Mouse (Mus musculus) gastrocnemius, adult 18-20 months (tissue): ENCODE results near the gene Rgs3. TPM values are rescaled to one million over a fixed set of nuclear protein-coding genes. Genes with fewer than 3 reads are reported as not detected.

Experiments
- DNase-seq: peaks from one replicate; pipeline ENCODE4 v3.0.0; 2021; ENCODE audit warnings: low spot score
- total RNA-seq, 2 experiments: library from RNA; stranded (reverse); gene quantifications; 2 replicates each; pipeline ENCODE4 v1.2.3; 2021

Rgs3 gene
- total RNA-seq, 2 experiments from 2014 or later = 7.4 to 9.3 TPM

DNA sequence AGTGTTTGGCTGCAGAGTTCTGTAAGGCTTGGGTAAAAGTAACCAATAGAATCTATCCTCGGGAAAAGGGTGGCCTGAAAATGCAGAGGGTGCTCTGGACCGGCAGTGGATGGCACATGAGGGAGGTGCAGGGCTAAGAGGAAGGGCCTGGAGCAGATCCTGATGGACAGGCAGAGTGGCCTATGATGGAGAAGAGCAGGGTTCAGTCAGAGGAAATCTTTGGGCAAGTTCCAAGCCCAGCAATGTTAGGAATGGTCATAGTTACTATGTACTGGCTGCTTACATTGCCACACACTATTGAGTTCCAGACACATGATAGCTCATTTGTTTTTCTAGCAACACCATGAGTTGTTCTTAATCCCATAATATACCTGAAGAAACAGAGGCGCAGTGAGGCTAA is 124.7 kb downstream of the Rgs3 start:
- DNase-seq = no peak

DNA sequence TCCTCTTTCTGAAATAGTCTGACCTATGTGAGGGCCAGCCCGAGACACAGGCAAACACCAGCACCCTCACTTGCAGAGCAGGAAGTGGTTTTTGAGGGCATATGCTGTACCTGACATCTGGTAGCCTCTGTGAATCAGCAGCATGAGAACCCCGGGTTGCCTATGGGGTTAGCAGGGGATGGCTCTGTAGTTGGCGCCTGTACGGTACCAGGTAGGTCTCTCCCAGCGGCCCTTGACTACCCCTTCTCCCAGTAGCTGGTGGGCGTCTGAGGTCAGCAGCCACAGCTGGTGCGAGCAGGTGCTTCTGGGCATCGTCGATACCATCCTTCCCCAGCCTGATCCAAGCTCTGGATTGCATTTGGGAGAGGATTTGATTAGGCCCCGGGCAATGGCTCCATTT is 125.6 kb downstream of the Rgs3 start:
- no peak for DNase-seq

DNA sequence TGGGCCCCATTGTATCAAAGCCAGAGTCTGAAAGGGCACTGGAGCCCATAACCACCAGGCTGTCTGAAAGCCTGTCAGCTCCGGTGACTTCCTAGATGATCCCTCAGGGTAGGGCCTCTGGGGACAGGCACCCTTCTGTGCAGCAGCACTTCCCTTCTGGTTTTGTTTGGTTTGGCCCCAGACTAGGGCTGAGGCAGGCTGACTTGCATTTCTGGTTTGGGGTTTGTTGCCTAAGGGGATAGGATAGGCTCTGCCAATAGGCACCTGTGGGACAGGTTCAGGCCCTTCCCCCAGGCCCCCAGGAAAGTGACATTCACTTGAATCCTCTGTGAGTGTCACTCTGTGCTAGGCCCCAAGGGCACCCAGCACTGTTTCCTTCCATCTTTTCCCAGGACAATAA is 127.1 kb downstream of the Rgs3 start:
- no peak for DNase-seq

DNA sequence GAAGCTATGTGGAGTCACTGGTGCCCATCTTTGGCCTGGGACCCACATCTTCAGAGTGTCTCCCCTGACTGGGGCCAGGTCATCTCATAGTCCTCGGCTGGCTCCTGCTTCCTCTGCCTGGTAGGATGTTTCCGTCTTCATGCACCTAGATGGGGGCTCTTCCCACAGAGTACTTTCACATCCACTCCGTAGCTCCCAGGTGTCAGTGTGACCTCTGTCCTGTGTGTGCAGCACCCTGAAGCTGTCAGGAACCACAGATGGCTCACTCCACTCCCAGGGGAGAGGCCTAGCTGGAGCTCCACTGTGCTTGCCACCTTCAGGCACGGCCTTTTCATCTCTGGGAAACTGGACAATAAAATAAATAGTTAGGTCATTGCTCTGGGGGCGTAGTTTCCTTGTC is 128.5 kb downstream of the Rgs3 start:
- DNase-seq = no peak

DNA sequence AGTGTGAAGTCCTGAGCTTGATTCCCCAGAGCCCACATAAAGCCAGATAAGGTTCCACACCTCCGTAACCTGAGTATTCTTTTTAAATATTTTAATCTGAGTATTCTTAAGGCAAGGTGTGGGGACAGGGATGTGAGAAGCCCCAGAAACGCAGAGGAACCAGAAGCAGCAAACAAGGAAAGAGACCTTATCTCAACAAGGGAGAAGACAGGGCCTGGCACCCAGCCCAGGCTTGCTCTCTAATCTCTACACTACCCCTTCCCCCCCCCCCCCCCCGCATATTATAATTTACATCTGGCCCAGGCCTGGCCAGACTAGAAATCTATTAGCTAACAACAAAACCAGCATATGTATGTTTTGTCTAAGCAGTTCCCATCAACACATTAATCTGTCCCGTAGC is 131.3 kb downstream of the Rgs3 start:
- DNase-seq = no peak

DNA sequence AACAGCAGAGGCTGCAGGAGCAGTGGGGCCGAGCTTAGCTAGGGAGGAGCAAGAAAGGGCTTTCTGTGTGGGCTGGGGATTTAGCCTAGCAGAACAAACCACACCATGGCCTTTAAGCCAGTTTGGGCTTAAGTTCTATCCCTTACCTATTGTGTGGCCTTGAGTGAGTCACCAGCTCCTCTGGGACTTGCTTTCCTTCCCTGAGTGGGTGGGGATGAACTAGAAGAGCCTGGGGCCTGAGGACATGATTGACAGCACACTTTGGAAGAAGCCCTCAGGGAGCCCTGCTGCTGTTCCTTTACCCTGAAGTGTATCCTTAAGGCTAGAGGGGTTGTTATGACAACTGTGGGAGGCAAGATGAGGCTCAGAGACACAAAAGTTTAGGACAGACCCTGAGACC is 132.0 kb downstream of the Rgs3 start:
- no peak for DNase-seq

DNA sequence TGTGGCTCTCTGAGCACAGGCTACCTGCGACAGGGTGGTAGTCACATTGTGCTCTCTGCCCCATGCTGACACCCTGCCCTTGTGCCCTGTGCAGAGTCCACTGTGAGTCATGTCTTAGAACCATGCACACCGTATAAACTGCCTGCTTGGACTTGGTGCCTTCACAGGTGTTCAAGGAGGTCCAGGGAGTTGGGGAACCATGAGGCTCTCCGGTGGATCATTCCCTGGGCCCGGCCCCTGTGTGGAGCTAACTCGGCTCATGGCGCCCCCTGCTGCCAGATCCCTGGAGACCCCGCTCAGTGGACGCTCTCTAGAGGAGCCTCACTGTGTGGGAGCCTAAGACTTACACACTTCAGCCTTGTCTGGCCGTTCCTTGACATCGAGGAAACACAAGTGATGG is 134.2 kb downstream of the Rgs3 start:
- DNase-seq = no peak

DNA sequence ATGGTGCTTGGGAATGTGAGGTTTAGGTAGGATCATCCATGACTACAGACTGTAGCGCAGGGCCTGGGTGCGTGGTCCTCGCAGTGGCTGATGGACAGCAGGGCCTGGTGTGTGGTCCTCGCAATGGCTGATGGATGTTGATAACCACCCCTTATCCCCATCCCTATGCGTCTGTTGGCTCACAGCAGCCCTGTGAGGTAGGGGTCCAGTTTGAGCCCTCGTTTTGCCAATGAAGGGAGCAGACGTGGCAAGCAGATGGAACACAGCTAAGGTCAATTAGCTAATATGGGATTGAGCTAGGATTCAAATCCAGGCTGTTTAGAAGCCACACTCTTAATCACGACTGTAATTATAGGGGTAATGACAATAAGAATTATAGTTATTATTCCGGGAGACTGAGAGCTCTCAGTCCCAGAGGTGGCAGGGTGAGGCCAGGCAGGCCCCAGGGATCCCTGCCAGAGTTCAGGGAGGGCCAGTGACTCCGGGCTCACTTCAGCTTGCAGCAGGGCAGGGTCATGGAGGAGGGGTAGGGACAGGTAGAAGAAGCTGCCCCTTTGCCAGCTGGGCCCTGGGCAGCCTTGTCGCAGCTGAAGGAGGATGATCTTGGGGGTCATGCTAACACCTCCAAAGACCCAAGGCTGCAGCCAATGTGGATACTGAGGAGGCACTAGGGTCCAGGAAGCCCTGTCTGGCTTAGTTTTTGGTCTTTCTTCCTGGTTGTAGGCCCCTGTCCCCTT is 135.2 kb downstream of the Rgs3 start:
- DNase-seq = no peak

DNA sequence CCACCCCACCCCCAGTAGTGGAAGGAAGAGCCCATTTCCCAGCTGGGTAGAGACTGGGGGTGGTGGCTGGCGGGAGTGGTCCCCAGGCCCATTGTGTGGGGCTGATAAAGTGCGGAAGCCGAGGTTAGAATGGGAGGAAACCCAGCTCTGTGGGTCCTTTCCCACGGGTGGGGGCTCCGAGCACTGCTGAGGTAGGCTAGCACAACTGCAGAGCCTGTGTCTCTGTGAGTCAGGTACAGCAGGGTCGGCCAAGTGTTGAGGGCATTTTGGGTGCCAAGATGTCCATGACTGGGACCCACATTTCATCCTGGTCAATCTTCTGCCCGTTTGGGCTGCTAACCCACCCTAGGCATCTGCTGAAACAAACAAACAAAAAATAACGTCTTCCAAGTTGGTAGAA is 135.9 kb downstream of the Rgs3 start:
- DNase-seq = no peak

DNA sequence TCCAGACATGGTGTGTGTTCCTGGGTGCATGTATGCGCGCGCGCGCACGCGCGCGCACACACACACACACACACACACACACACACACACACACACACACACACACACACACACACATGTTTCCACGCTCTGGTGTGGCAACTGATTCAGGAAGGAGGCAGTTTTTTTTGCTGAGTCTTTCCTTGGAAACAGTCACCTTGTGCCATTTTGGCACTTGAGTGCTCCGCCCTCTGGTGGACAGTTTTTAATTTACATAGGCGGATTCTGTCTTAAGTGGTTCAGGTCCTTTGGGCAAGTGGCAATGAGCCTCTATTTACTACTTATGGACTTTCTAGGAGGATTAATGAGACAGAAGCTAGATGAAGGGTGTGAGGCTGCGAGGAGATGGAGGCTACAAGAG is 136.3 kb downstream of the Rgs3 start:
- DNase-seq = peak; percentile 75

DNA sequence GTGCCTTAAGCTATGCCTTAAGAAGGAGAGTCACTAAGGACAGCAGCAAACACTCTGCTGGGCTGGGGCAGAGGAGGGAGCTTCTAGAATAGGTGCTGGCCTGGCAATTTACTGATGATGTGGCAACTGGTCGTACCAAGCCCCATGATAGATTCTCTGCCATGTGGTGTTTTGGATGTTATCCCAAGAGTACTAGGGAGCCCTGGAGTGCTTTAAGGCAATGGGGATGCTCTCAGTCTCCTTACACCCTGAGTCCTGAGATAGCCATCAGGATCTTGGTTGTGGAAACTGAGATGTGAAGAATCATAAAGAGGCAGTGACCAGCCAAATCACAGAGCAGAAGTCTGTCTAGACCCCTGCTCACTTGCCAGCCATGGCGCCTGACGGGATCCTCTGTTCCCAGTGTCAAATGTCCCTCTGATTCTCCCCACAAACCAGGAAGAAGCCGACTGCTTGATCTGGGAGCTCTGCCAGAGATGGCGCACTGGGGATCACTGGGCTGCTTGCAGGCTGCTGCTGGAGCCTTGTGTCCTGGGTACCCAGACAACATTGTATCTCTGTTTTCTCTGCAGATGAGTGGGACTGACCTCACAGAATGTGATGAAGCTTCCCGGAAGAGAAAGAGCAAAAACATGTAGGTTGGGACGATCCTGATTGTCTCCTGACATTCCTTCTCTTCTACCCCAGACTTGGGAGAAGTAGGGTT is 137.2 kb downstream of the Rgs3 start:
- peak; percentile 59 for DNase-seq

DNA sequence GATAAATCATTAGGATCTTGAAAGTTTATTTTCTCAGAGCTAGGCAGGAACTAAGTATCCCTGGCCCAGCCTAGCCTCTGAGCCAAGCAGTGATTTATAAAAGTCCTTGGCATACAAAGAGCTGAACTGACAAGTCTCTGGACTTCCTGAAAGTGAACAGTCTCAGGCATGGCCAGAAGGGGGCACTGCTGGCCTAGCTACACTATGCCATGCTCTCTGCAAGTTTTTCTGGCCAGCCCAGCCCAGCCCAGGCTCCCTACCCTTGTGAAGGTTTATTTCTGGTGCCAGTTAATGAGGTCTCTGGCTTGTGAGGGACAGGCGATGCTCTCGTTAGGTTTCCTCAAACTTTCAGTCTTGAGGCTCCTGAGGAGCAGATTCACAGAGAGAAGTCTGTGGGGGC is 137.8 kb downstream of the Rgs3 start:
- peak; percentile 93 for DNase-seq

DNA sequence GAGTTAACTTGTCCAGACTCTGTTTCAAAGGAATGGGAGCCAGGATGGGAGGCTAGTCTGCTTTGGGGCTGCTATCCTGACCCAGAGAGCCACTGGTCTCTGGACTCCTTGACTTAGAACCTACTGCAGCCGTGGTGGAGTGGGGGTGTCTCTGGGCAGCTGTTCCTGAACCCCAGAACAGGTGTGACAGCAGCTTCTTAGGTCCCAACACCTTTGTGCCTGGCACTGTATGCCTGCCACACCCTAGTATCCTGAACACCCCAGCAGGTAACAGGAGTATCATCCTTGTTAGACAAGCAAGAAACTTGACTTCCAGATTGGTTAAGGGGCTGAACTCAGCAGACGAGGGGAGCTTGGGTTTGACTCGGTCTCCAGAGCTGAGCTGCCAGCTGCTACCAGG is 138.9 kb downstream of the Rgs3 start:
- no peak for DNase-seq

DNA sequence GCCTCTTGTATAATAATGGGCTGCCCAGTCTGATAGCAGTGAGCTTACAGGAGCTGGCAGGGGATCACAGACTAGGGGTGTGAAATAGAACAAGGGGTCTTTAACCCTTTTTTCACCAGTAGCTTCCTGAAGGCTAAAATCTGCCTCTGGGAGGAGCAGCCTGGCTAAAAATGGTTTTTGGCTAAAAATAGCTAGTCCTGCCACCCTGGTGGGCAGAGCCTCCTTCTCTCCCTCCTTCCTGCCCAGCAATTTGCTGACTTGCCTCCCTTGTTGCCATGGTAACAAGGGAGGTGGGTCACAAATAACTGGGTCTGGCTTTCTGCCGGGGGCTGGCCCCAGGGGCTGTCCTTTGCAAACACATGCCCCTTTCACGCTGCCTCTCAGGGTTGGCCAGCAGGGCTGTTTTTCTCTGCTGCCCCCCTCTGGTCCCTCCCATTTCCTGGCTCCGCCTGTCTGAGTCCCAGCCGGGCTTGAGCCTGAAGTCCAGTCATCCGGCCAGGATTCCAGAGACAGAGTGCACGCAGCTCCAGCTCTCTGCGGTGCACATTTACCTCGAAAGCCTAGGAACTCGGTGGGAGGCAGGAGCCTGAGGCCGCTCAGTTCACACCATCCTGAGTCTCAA is 139.7 kb downstream of the Rgs3 start:
- peak; percentile 93 for DNase-seq

DNA sequence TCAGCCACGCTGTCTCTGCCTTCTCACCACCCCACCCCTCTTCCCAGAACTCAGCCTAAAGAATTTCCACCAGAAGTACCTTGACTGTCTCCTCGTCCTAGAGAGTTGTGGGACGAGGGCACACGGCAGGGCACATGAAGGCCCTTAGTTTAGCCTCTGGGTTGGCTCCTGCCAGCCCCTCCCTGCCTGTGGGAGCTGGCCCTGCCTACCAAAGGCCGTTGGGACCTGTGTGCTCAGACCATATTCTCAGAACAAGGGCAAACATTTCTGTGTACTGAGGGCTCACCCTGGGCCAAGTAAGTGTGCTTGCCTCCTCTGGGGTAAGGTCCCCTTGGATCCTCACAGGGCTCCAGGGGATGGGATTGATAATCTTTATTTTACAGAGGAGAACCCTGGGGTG is 140.8 kb downstream of the Rgs3 start:
- no peak for DNase-seq

DNA sequence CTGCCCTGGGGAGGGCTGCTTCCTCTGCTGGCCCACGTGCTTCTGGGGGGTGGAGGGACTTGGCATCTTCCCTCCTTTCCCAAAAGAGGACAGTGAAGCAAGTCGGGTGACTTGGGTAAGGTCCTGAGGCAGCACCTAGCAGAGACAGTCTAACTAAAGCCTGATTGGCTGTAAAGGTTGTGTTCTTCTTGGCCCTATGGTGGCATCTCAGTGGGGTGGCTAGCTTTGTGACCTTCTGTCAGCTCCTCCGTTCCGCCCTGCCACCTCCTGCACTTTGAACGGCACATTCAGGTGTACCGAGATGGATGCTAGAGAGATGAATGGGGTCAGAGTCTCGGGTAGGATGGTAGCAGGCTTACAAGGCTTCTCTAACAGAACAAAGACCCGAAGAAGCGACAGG is 143.5 kb downstream of the Rgs3 start:
- no peak for DNase-seq

DNA sequence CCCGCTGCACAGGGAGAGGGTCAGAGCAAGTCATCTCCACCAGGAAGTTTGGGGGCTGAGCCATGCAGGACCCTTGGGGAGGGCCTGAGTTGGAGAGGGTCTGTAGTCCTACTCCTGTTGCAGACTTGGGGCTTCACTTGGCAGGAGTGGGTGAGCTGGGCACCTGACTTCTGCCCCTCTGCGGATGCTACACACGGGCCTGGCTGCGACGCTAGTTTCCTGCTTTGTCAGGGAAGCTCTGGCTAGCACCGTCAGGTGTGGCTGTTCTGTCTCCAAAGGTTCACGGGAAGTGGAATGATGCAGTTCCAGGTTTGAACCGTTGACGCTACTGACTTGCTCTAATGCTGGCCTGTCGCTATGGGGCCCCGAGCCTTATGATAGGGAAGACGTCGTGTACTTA is 144.6 kb downstream of the Rgs3 start:
- no peak for DNase-seq

DNA sequence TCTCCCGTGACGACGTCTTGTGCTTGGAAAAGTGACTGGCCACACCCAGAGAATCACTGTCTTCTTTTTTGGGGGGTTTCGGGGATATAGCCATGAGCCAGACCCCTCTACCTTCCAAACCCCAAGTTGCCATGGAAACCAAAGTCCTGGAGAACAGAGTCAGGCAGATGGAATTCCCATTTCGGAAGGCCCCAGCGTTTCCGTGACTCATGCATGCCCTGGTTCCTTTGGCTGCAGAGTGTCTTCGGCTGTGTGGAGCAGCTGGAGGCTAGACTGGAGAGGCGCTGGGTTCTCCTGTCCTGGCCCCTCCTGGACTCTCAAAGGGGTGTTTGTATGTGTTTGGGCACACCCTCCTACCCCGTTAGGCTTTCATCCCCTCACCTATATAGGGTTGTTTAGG is 145.4 kb downstream of the Rgs3 start:
- DNase-seq = no peak

DNA sequence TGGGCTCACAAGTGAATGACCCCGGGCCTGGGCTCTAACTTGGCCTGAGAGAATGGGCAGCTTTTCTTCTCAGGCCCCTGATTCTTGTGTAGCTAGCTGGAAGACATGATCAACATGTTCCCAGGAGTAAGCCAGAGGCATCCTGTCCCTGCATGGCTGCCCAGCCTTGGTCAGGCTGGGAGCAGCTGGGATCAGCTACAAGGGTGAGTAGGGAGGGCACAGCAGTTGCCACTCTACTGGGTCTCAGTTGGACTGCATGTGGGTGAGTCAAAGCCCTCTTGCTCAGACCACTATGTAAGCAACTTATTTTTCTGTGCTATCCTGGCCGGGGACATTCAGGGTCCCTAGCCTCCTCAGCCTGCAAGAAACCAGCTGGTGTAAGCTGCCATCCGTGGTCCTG is 146.1 kb downstream of the Rgs3 start:
- DNase-seq = no peak

DNA sequence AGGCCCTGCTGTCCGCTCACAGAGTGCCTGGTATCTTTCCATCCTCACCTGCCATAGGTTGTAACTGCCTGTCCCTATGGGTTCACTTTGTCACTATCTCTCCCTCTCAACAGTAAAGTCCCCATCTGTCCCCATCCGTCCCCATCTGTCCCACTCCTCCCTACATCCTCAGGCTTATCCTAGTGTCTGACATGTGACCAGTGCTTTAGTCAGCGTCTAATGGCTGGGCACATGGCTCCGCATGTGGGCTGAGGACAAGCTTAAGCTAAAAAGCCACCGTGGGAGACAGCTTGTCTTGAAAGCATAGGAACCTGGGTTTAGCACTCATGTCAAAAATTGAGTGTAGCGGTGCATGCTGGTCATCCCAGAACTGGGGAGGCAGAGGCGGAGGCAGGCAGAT is 148.4 kb downstream of the Rgs3 start:
- no peak for DNase-seq

DNA sequence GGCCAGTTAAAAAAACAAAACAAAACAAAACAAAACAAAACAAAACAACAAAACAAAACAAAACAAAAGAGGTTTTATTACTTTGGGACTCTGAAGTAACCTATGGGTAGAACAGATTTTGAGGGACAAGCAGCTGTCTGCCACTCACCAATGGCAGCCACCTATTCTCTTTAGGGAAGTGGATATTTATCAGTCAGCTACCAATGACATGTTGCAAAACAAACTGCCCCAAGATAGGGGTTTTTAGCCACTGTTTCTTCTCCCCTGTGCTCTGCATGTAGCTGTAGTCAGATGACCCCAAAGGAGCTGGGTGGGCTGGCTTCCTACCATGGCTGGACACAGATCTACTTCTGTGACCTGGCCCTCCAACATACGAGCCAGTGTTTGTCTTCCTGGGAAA is 149.3 kb downstream of the Rgs3 start:
- no peak for DNase-seq

DNA sequence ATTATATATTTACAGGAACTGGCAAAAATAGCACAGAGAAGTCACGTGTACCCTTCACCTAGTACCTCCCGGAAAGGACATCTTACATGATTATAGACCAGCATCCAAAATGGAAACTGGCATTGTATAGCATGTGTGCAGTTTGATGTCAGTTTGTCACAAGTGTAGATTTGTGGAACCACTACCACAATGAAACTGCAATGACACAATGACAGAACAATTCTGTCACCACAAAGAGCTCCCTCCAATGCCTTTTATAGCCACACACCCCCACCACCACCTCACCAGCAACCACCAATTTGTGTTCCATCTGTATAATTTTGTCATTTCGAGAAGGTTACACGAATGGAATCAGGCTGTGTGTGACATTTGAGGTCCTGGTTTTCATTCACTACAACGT is 149.8 kb downstream of the Rgs3 start:
- no peak for DNase-seq

DNA sequence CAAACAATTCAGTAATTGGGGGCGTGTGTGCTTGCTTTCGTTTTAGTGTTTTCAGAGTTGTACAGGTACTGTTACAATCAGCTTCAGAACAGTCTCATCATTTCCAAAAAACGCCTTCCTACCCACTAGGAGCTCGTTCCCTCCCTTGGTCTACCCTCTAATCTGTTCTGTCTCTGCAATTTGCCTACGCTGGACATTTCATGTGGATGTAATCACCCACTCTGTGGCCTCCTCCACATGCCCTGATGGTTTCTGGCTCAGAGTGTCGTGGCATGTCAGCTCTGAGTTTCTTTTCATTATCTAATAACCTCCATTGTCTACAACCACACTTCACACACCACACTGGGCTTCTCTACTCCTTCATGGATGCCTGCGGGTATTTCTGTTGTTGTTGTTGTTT is 151.5 kb downstream of the Rgs3 start:
- no peak for DNase-seq
